ENCODE assay signal across 14 mouse cellular contexts in genomic region chr4:107681099-107681849, GRCm38 (mm10). TPM values are rescaled to one million over a fixed set of nuclear protein-coding genes. Genes with fewer than 3 reads are reported as not detected.
DNase-seq lines count a peak whose midpoint lies in the region; ATAC-seq lines count a peak whose summit lies in the region.
"Had no signal": no experiment of that assay in that cellular context is flagged by ENCODE, and none has a peak within 500 bp of the region (broad histone marks: within the 10 kb centered on the region; RNA-seq: fewer than 3 reads in every experiment).

No protein-coding gene starts in this region.

- H3K9me3 ChIP-seq in forebrain, embryonic 11.5 days (ENCODE audit: control insufficient read depth, low read length), result no peaks in the 10 kb centered on the region
- H3K9me3 ChIP-seq in hindbrain, embryonic 11.5 days (ENCODE audit: control insufficient read depth, low read length), result no peaks in the 10 kb centered on the region
- H3K9me3 ChIP-seq in midbrain, embryonic 13.5 days, result no peaks in the 10 kb centered on the region
- H3K9me3 ChIP-seq in intestine, embryonic 16.5 days (ENCODE audit: control insufficient read depth, low read length), result no peaks in the 10 kb centered on the region

- peaks cover 2% of the 10 kb centered on the region; the same call in 1 of the 2 replicates for H3K27me3 ChIP-seq in forebrain, embryonic 11.5 days (ENCODE audit: control insufficient read depth, insufficient read depth, low read length)
- H3K27me3 ChIP-seq in hindbrain, embryonic 11.5 days (ENCODE audit: control insufficient read depth, insufficient read depth, low read length), result peaks cover 3% of the 10 kb centered on the region; the same call in 1 of the 2 replicates
- H3K27me3 ChIP-seq in midbrain, embryonic 13.5 days, result peaks cover 46% of the 10 kb centered on the region
- H3K27me3 ChIP-seq in intestine, embryonic 16.5 days (replicated peaks; ENCODE audit: control insufficient read depth, insufficient read depth, low read length), result no peaks in the 10 kb centered on the region

- H3K27ac ChIP-seq in forebrain, embryonic 11.5 days (ENCODE audit: low read depth, low read length), result peak overlapping the region; percentile 1; the same call in 1 of the 2 replicates
- peak overlapping the region; percentile 59; the same call in 1 of the 2 replicates for H3K27ac ChIP-seq in hindbrain, embryonic 11.5 days (ENCODE audit: low read depth, low read length)
- H3K27ac ChIP-seq in midbrain, embryonic 13.5 days, result peak overlapping the region; percentile 96
- H3K27ac ChIP-seq in intestine, embryonic 16.5 days (ENCODE audit: low read length), result no peak overlapping the region

- no peak overlapping the region for H3K9ac ChIP-seq in forebrain, embryonic 11.5 days (ENCODE audit: low read length)
- peak overlapping the region; percentile 15; the same call in 1 of the 2 replicates for H3K9ac ChIP-seq in hindbrain, embryonic 11.5 days (ENCODE audit: low read depth, low read length)
- H3K9ac ChIP-seq in midbrain, embryonic 13.5 days (replicated peaks), result peak overlapping the region; percentile 37; the same call in 1 of the 2 replicates
- H3K9ac ChIP-seq in intestine, embryonic 16.5 days (ENCODE audit: low read depth, low read length), result no peak overlapping the region

- WGBS in forebrain, embryonic 11.5 days, result 41% methylated on average over 9 of the region's 9 CpGs
- WGBS in hindbrain, embryonic 11.5 days, result 33% methylated on average over 9 of the region's 9 CpGs
- 16% methylated on average over 9 of the region's 9 CpGs for WGBS in midbrain, embryonic 13.5 days
- WGBS in intestine, embryonic 16.5 days, result 56% methylated on average over 9 of the region's 9 CpGs

- ATAC-seq in forebrain, embryonic 11.5 days (replicated peaks; ENCODE audit: low FRiP score), result peak; percentile 74
- ATAC-seq in hindbrain, embryonic 11.5 days (ENCODE audit: low FRiP score), result peak; percentile 78
- ATAC-seq in midbrain, embryonic 13.5 days, result peak; percentile 73
- ATAC-seq in intestine, embryonic 16.5 days, result no peak

- peak overlapping the region; percentile 1; the same call in 1 of the 2 replicates for H3K4me2 ChIP-seq in forebrain, embryonic 11.5 days (ENCODE audit: low read depth, low read length, severe bottlenecking)
- no peak overlapping the region; the same call in 1 of the 2 replicates for H3K4me2 ChIP-seq in hindbrain, embryonic 11.5 days (replicated peaks; ENCODE audit: low read depth, low read length)
- peak overlapping the region; percentile 55 for H3K4me2 ChIP-seq in midbrain, embryonic 13.5 days (replicated peaks)
- no peak overlapping the region for H3K4me2 ChIP-seq in intestine, embryonic 16.5 days (ENCODE audit: low read depth, low read length)

- peaks cover 16% of the 10 kb centered on the region for H3K4me1 ChIP-seq in forebrain, embryonic 11.5 days (replicated peaks; ENCODE audit: control insufficient read depth, insufficient read depth, low read length)
- H3K4me1 ChIP-seq in hindbrain, embryonic 11.5 days (replicated peaks; ENCODE audit: control insufficient read depth, insufficient read depth, low read length), result peaks cover 9% of the 10 kb centered on the region
- H3K4me1 ChIP-seq in midbrain, embryonic 13.5 days (replicated peaks), result peaks cover 40% of the 10 kb centered on the region
- H3K4me1 ChIP-seq in intestine, embryonic 16.5 days (ENCODE audit: control insufficient read depth, insufficient read depth, low read length), result no peaks in the 10 kb centered on the region

- H3K4me3 ChIP-seq in forebrain, embryonic 11.5 days (ENCODE audit: low read depth, low read length), result no peak overlapping the region
- no peak overlapping the region for H3K4me3 ChIP-seq in hindbrain, embryonic 11.5 days (ENCODE audit: low read depth, low read length)
- H3K4me3 ChIP-seq in midbrain, embryonic 13.5 days (replicated peaks), result peak overlapping the region; percentile 41; the same call in 1 of the 2 replicates
- H3K4me3 ChIP-seq in intestine, embryonic 16.5 days (ENCODE audit: low read length), result no peak overlapping the region

- no peak for DNase-seq in forebrain, embryonic 11.5 days (ENCODE audit: low spot score)
- peak; percentile 38 for DNase-seq in hindbrain, embryonic 11.5 days (ENCODE audit: low spot score)
- DNase-seq in retina, embryonic 14.5 days (ENCODE audit: low spot score), result peak; percentile 28
- DNase-seq in heart, adult 11 months, result no peak
- no peak for DNase-seq in kidney, adult 11 months
- DNase-seq: adrenal gland, postnatal 10 days; kidney, postnatal 25 days; liver; lung, postnatal 10 days; right cerebral cortex, postnatal 25 days; thymus, postnatal 4 days had no signal

- no peaks in the 10 kb centered on the region for H3K36me3 ChIP-seq in forebrain, embryonic 11.5 days (ENCODE audit: control insufficient read depth, insufficient read depth, low read length)
- no peaks in the 10 kb centered on the region for H3K36me3 ChIP-seq in hindbrain, embryonic 11.5 days (ENCODE audit: control insufficient read depth, insufficient read depth, low read length)
- 0 out of 2 replicates have a peak, but pooled peaks cover 3% of the 10 kb centered on the region for H3K36me3 ChIP-seq in midbrain, embryonic 13.5 days
- no peaks in the 10 kb centered on the region for H3K36me3 ChIP-seq in intestine, embryonic 16.5 days (ENCODE audit: control insufficient read depth, insufficient read depth, low read length)

RNA-seq across cellular contexts. Expression of gene Dmrtb1, which starts 2.8 kb away (rescaled TPM):
- polyA plus RNA-seq in forebrain, embryonic 11.5 days (2014; fragmentation: Nextera tagmentation; extraction: Ambion mirVana), result 6.0 and 7.4 TPM in 2 replicates
- 13.8 and 16.6 TPM in 2 replicates for polyA plus RNA-seq in hindbrain, embryonic 11.5 days (2014; fragmentation: Nextera tagmentation; extraction: Ambion mirVana)
- polyA plus RNA-seq in midbrain, embryonic 13.5 days (2015; fragmentation: Nextera tagmentation; extraction: Ambion mirVana), result 79.2 and 91.8 TPM in 2 replicates
- not detected in 2 replicates for polyA plus RNA-seq in intestine, embryonic 16.5 days (2015; fragmentation: Nextera tagmentation; extraction: Ambion mirVana)
- polyA plus RNA-seq: stomach, embryonic 14.5 days had no signal

Comparison
In these comparisons a context has a peak if more than half of its experiments do, and no peak if none do; other contexts are left out.
1. DNase-seq: peak in hindbrain, embryonic 11.5 days (single experiment) and retina, embryonic 14.5 days (single experiment); none in forebrain, embryonic 11.5 days (single experiment), heart, adult 11 months (single experiment) and kidney, adult 11 months (single experiment).
2. H3K4me2 ChIP-seq: peak in forebrain, embryonic 11.5 days (single experiment) and midbrain, embryonic 13.5 days (single experiment); none in hindbrain, embryonic 11.5 days (single experiment) and intestine, embryonic 16.5 days (single experiment).
3. H3K9ac ChIP-seq: peak in hindbrain, embryonic 11.5 days (single experiment) and midbrain, embryonic 13.5 days (single experiment); none in forebrain, embryonic 11.5 days (single experiment) and intestine, embryonic 16.5 days (single experiment).